Mouse (Mus musculus): Measurements from ENCODE around the gene Rftn1. TPM values are rescaled to one million over a fixed set of nuclear protein-coding genes. Genes with fewer than 3 reads are reported as not detected.

Rftn1 gene
- total RNA-seq, 2 experiments from 2014 or later: 7.3 to 9.2 TPM

DNA sequence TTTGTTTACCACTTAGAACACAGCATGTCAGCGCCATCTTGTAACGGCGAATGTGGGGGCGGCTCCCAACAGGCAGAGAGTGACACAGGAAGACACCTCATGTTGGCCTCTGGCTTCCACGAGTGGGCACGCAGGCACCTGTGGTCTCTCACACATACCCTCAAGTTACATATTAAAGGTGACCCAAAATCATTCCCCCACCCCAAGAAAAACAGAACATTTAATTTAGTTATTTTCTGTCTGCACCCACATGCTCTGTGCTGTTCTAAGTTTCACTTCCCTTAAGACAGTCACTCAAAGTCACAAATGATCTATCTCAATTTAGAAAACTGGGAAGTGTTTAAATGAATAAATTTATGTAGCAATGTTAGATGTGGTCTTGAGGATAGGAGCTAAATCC lies 111.7 kb downstream of the Rftn1 start:
- DNase-seq (ENCODE audit: low spot score in 2 of 2): no peak
- intact Hi-C loops (cut with DNase I): no loop called here

DNA sequence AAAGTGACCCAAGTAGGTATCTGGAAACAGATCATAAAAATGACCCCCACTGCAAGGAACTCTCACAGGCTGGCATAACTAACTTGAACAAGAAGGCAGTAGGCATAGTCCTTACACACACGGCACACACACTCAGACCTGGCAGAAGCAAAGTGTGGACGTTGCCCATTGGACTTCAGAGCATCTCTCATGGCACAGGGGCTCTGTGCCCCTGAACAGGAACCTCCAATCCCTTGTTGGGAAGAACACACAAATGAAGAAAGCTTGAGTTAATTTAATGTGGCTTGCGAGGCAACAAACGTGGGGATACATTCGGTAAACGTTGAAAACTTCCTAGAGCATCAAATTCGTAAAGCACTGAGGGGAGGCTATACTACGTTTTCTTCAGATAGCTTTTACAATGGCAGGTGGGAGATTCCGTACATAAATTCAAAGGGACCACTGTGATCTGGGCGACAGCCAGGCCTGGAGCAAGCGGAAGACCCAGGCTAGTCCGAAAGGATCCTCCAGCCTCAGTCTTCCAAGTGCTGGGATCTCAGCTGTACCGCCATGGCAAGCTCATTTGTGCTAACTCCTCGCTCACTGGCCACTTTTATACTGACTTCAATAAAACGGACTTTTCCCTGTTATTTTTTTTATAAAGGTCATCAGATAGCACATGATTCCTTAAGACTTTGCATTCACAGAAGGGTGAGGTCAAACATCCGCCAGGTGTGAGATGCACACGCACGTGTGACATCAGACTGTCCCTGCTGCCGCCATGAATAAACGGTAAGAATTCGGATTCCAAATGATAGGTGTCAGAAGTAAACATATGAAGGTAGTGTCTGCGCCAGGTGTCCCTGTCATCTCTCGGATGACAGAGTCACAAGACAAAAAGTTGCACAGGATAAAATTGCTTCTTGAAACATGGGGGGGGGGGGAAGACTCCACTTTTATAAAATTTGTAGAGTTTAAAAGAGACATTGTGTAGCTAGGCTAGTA lies 117.2 kb downstream of the Rftn1 start:
- no peak for DNase-seq (ENCODE audit: low spot score in 2 of 2)
- intact Hi-C loops (cut with DNase I): no loop called here

GRCm38 (mm10) chr17:50071602-50071988 lies 118.9 kb downstream of the Rftn1 start:
- intact Hi-C loops (cut with DNase I): no loop called here
- no peak for DNase-seq (ENCODE audit: low spot score in 2 of 2)

GRCm38 (mm10) chr17:50070822-50071601 lies 119.5 kb downstream of the Rftn1 start:
- intact Hi-C loops (cut with DNase I): no loop called here
- no peak for DNase-seq (ENCODE audit: low spot score in 2 of 2)

DNA sequence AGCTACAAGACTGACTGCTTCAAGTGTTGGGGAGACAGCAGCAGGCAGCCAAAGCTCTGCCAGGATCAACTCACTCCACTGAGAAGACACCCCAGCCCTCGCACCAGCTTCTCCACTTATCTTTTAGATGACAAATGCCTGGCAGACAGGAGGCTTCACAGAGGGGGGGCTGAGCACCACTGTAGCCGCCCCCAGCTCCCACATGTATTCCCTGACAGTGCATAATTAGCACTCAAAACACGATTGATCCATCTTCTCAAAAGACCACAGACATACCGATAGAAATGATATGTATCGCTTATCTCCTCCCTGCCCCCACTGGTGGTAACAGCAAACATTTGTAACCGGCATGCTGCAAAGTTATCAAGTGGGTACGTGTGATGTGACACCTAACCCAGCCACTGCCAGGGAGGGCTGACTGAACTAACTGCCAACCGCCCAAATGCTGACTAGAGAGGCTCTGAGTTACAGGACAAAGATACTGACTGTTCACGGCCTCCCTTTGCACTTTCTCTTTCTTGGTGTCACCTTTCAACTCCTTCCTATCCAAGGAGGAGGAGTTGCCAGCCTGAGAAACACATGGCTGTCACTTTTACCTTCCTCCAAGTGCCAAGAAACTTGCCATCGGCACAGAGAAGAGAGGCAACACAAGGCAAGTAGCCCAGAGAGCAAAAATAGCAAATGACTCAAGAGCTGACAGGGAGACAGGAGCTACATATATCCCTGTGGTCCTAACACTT lies 120.4 kb downstream of the Rftn1 start:
- intact Hi-C loops (cut with DNase I): no loop called here
- DNase-seq (ENCODE audit: low spot score in 2 of 2): peak; percentile 65 to 90

GRCm38 (mm10) chr17:50069205-50069604 lies 121.3 kb downstream of the Rftn1 start:
- peak; percentile 34 to 42 for DNase-seq (ENCODE audit: low spot score in 2 of 2)
- intact Hi-C loops (cut with DNase I): no loop called here

- intact Hi-C loops (cut with DNase I): no loop called here
Observed at GRCm38 (mm10) chr17:50068681-50069138, 121.8 kb downstream of the Rftn1 start.

DNA sequence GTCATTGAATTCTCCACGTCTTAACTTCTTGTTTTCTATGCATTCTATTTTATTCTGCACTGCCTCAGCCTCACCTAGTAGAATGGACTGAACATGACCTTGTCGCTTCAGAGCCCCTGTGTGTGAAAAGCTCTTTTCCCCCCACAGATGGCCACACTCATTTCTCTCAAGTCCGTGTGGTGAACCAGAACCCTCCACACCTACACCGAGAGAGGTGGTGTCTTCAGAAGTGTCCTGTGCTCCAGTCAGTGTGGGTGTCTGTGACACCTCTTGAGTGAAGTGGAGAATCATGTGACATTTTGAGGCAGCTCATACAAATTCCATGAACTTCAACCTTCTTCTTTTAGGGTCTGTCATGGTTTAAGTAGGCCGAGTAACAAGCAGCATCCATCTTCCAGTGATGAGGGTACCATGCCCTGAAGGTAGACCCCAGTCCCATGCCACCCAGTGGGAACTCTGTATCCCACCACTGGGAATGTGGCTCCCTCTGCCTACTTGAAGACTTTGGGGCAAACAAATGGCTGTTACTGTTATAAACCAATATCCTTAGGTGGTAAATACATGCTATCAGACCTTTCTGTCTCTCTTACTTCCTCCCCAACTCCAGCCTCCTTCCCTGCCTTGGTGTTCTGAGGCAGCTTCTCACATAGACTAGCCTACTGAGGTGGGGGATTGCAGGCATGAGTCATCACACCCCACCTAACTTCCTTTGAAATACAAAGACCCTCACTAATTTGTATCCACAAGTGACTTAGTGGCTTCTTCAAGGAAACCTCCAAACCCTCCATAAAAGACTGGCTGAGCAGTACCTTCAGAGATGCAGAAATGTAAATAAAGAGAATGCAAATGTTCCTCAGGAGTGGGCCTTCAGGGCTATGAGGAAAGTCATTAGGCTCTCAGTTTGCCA lies 122.4 kb downstream of the Rftn1 start:
- intact Hi-C loops (cut with DNase I): no loop called here
- DNase-seq (ENCODE audit: low spot score in 2 of 2): no peak

More at GRCm38 (mm10) chr17:50068681-50069138, 121.8 kb downstream of the Rftn1 start:
- DNase-seq (ENCODE audit: low spot score in 2 of 2): no peak

DNA sequence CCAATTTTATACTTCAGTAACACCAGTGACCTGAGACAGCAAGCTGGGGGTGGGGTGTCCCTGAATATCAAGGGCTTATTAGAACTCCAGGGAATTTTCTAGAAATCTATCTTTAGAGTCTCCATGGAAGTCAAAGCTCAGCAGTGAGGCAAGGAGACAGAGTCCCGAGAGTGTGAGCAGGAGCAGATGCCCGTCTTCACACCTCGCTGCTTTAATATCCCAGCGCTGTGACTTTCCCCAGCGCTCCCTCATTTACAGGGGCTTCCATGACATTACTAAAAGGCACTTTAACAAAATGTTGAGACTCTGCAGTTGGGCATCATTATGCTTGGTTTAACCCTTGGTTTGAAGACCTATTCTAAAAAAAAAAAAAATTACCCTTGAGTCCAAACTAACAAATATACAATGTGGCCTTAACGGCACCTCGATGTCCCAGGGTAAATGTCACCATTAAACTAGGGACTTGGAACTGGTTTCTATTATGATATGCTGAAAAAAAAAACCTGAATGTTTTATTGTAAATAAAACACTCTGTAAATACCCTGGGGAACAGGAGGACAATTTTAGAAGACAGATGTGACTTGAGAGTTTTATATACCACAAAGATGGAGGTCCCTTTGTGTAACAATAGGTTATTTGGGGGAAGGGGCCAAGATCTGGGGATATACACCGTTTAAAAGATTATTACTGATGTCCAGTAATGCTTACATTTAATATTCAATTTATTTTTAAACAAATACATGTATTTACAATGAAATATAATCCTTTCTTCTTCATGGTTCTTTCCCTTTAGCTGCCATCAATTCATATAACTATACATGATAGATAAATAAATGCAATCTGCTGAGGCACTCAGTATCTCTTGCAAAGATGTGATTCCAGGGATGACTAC lies 123.4 kb downstream of the Rftn1 start:
- intact Hi-C loops (cut with DNase I): no loop called here
- DNase-seq (ENCODE audit: low spot score in 2 of 2): no peak

DNA sequence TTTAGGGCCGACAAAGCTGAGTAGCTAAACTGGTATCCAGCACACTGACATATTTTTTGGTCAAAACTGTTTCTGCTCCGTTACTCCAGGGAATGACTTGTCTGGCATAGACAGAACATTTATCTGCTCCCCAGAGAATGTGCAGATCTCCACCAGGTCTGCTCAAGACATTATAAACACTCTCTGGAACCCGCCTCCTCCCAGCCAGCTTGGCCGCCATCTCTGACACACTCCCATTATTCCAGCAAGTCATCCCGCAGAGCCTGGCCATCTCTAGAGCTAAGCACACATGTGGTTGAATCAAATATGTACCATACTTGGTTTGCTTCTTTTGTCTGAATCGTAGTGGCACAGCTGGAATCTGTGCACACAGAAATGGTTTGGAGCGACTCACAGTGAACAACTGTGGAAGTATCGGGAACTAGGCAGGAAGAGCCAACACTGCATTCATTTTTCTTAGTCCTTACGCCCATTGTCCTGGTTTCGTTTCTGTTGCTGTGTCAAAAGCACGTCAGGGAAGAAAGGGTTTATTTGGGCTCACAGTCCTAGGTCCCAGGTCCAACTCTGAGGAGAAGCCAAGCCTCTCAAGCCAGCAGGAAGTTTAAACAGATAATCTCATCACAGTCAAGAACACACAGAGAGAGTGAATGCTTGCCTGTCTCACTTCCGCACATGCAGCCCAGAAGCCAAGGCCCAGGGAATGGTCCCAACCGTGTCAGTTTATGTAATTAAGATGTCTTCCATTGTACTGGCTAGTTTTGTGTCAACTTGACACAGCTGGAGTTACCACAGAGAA lies 126.4 kb downstream of the Rftn1 start:
- no peak for DNase-seq (ENCODE audit: low spot score in 2 of 2)
- intact Hi-C loops (cut with DNase I): no loop called here

DNA sequence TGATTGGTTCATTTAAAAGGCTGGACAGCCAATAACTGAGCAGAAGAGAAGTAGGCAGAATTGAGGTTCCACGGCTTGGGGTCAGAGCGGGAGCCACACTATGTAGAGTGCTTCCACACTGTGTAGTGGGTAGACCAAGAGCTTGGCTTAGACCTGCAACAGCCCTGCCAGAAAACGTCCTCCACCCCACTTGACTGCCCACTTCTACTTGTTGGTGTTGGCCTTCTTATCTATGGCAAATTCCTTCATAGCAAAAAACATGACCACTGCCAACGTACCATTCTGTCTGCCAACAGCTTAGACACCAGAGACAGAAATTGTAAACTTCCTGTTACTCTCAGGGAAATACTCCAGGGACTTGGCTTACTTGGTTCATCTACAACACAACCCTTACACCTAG lies 127.8 kb downstream of the Rftn1 start:
- DNase-seq (ENCODE audit: low spot score in 2 of 2): no peak
- intact Hi-C loops (cut with DNase I): no loop called here

- intact Hi-C loops (cut with DNase I): no loop called here
- peak in 1 of 2 experiments; percentile 50 for DNase-seq (ENCODE audit: low spot score in 2 of 2)
Observed at GRCm38 (mm10) chr17:50061446-50061845, 129.0 kb downstream of the Rftn1 start.

DNA sequence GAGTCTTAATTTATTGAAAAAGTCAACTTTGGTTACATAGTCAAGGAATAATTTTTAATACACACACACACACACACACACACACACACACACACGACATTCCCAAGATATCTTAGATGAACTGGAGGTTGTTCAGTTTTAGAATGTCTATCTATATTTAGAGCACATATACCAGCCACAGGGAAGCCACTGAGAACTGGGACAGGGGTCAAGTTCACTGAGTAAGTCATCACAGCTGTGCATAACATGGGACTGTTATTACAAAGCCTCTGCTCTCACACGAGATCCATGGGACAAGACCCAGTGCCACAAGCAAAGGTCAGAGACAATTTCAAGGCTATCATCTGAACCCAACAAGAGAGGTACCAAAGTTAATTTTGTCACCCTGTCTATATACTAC lies 130.3 kb downstream of the Rftn1 start:
- no peak for DNase-seq (ENCODE audit: low spot score in 2 of 2)
- intact Hi-C loops (cut with DNase I): no loop called here

DNA sequence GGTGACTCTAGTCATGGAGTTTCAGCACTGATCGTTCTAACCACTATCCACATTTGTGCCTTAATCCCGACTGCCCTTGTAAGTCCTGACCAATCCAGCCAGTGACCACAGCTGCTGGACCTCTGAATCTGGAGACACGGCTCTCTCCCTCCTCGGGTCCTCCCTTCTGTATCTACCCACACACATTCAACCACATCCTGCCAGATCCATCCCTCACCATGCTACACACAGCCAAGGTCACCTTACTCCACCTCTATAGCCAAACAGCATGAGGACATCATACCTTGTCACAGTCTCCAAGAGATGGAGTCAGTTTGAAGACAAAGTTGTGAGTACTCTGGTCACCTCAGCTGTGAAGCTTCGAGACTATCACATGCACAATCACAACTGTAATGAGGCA lies 131.1 kb downstream of the Rftn1 start:
- DNase-seq (ENCODE audit: low spot score in 2 of 2): no peak
- intact Hi-C loops (cut with DNase I): no loop called here

- no peak for DNase-seq (ENCODE audit: low spot score in 2 of 2)
- intact Hi-C loops (cut with DNase I): no loop called here
Observed at GRCm38 (mm10) chr17:50055154-50055756, 135.2 kb downstream of the Rftn1 start.

DNA sequence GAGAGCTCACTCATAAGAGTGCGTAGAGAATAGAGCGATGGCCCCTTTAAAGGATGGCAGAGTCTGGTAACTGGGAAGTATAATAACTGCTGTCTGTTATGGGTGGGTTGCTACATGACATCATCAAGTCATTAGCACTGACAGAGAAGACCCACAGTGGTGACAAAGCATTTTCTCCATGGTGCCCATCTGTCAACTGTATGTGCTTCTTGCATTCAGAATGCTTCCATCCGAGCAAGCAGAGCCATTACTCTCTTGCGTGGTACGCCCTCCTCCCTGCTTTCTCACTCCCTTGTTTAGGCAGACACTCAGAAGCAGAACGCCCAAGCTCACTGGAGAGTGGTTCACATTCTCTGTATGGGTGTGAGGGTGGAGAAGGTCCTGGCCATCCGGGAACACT lies 135.9 kb downstream of the Rftn1 start:
- peak in 1 of 2 experiments; percentile 82 for DNase-seq (ENCODE audit: low spot score in 2 of 2)
- intact Hi-C loops (cut with DNase I): no loop called here

DNA sequence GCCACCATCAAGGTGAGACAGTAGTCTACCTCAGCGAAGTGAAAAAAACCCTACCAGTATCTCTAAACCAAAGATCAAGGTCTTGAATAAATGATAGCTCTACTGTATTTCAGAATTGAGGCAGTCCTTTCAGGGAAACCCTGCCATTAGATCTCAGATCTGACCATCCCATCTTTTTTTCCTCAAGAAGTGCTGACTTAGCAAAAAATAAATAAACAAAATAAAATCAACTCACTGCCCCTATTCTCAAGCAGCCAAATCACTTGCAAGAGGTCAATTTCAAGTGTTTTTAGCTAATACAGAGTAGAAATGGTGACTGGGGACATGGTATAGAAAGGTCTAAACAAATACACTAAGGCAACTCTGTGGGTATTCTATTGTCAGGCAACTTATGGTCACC lies 136.5 kb downstream of the Rftn1 start:
- intact Hi-C loops (cut with DNase I): no loop called here
- no peak for DNase-seq (ENCODE audit: low spot score in 2 of 2)
